Mouse (Mus musculus): ENCODE results near the gene Ago1.

GRCm38 (mm10) chr4:126483874-126484273 lies 15.5 kb upstream of the Ago1 start:
- TF ChIP-seq CTCF (IDR thresholded peaks at IDR 0.05) (no peak), EP300 (IDR thresholded peaks at IDR 0.05) (no peak)

All from lung, postnatal 0 days (tissue).